Mouse (Mus musculus): ENCODE results near the gene Bicc1.

DNA sequence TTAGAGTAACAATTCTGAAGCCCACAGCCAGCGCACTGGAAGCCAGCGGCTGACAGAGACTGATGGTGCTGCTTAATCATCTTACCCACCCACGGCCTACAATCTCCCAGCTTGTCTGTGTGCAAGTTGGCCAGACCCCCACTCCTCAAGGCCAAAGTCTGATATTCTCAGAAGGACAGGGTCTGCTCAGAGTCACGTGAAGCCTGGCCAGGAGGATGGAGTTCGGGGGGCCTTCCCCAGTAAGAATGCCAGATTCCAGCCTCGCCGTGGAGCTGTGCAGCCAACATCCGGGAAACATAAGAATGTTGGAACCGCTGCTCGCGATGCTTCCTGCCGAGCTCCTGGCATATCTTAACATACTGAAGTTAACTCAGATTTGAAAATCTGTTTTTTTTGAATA lies 219.7 kb downstream of the Bicc1 start:
- TF ChIP-seq FLI1 (IDR thresholded peaks at IDR 0.05; ENCODE audit: low read length) = no peak
- no peak for TF ChIP-seq GATA1 (IDR thresholded peaks at IDR 0.05; ENCODE audit: borderline replicate concordance, low read length)
